7 mouse cellular contexts compared by ENCODE assay signal in genomic region chr11:102437120-102438061, GRCm38 (mm10). TPM values are rescaled to one million over a fixed set of nuclear protein-coding genes. Genes with fewer than 3 reads are reported as not detected.
DNase-seq lines count a peak whose midpoint lies in the region; ATAC-seq lines count a peak whose summit lies in the region.

No protein-coding gene starts in this region.

- WGBS in hindbrain, embryonic 15.5 days = 6% methylated on average over 80 of the region's 87 CpGs

- H3K27me3 ChIP-seq in hindbrain, embryonic 15.5 days = no peaks in the 10 kb centered on the region

- ATAC-seq in frontal cortex, adult (ENCODE audit: low TSS enrichment) = peak; percentile 31; the same call in 1 of the 2 replicates
- ATAC-seq in hindbrain, embryonic 15.5 days (ENCODE audit: low FRiP score, low read depth) = no peak; the same call in 1 of the 2 replicates
- ATAC-seq in megakaryocyte, adult 5-6 weeks (ENCODE audit: poor library complexity, severe bottlenecking) = peak; percentile 43; the same call in 1 of the 2 replicates

- H3K9me3 ChIP-seq in hindbrain, embryonic 15.5 days = no peaks in the 10 kb centered on the region

- H3K4me2 ChIP-seq in hindbrain, embryonic 15.5 days = peak overlapping the region; percentile 51

- H3K27ac ChIP-seq in hindbrain, embryonic 15.5 days (replicated peaks) = 0 out of 2 replicates have a peak overlapping the region, but pooled peaks have one; percentile 25

- intact Hi-C loops in left cerebral cortex, postnatal 25 days (cut with DNase I) = loop anchor here (5.0 kb wide), 1 partner anchor 40 kb away; no protein-coding TSS in a partner anchor

- peaks cover 55% of the 10 kb centered on the region for H3K36me3 ChIP-seq in hindbrain, embryonic 15.5 days

- H3K4me3 ChIP-seq in hindbrain, embryonic 15.5 days = peak overlapping the region; percentile 28

- peak; percentile 65 for DNase-seq in adrenal gland, adult 8-10 months
- DNase-seq in cerebellum, adult 8-10 months = peak; percentile 57
- peak; percentile 80 to 81 for DNase-seq in left cerebral cortex, postnatal 25 days (ENCODE audit: low spot score in 2 of 2)
- peak; percentile 66 for DNase-seq in right cerebral cortex, postnatal 4 days

- H3K4me1 ChIP-seq in hindbrain, embryonic 15.5 days (replicated peaks) = peaks cover 38% of the 10 kb centered on the region

- H3K9ac ChIP-seq in hindbrain, embryonic 15.5 days = peak overlapping the region; percentile 18

RNA-seq across cellular contexts. Expression of gene Grn, which starts 7.3 kb away (rescaled TPM):
- 100 to 1,000 TPM; 171 to 220 (median 202) TPM for total RNA-seq in adrenal gland, adult 8-10 months (2022)
- polyA plus RNA-seq in hindbrain, embryonic 15.5 days (2015; fragmentation: Nextera tagmentation; extraction: Ambion mirVana) = 85.7 and 85.9 TPM in 2 replicates
- total RNA-seq in left cerebral cortex, postnatal 25 days (2021) = 10 to 100 TPM; 58.3 to 71.3 TPM
- total RNA-seq in megakaryocyte, adult 5-6 weeks (2015) = 509 and 566 TPM in 2 replicates
- total RNA-seq in megakaryocyte, adult 5-6 weeks (2017) = 201 and 225 TPM in 2 replicates

RNA-seq across cellular contexts. Expression of gene Fam171a2, which starts 10.1 kb away (rescaled TPM):
- 1 to 10 TPM; 3.8 to 6.2 (median 5.0) TPM for total RNA-seq in adrenal gland, adult 8-10 months (2022)
- 29.3 and 30.7 TPM in 2 replicates for polyA plus RNA-seq in hindbrain, embryonic 15.5 days (2015; fragmentation: Nextera tagmentation; extraction: Ambion mirVana)
- 100 to 1,000 TPM; 108 to 120 TPM for total RNA-seq in left cerebral cortex, postnatal 25 days (2021)
- total RNA-seq in megakaryocyte, adult 5-6 weeks (2015) = 0.09 TPM in 1 of 2 replicates, not detected in the other
- total RNA-seq in megakaryocyte, adult 5-6 weeks (2017) = not detected in 2 replicates

RNA-seq across cellular contexts. Expression of gene Slc25a39, which starts 29.6 kb away (rescaled TPM):
- total RNA-seq in adrenal gland, adult 8-10 months (2022) = 100 to 1,000 TPM; 343 to 469 (median 379) TPM
- 167 and 168 TPM in 2 replicates for polyA plus RNA-seq in hindbrain, embryonic 15.5 days (2015; fragmentation: Nextera tagmentation; extraction: Ambion mirVana)
- 10 to 100 TPM; 58.8 to 64.8 TPM for total RNA-seq in left cerebral cortex, postnatal 25 days (2021)
- total RNA-seq in megakaryocyte, adult 5-6 weeks (2015) = 41.5 and 47.5 TPM in 2 replicates
- total RNA-seq in megakaryocyte, adult 5-6 weeks (2017) = 20.5 and 22.8 TPM in 2 replicates

RNA-seq across cellular contexts. Expression of gene Itga2b, which starts 32.5 kb away (rescaled TPM):
- 1 to 10 TPM; 2.9 to 4.7 (median 4.1) TPM for total RNA-seq in adrenal gland, adult 8-10 months (2022)
- polyA plus RNA-seq in hindbrain, embryonic 15.5 days (2015; fragmentation: Nextera tagmentation; extraction: Ambion mirVana) = 9.5 and 10.1 TPM in 2 replicates
- 1 to 10 TPM; 2.2 to 3.5 TPM for total RNA-seq in left cerebral cortex, postnatal 25 days (2021)
- total RNA-seq in megakaryocyte, adult 5-6 weeks (2015) = 13.2 and 16.0 TPM in 2 replicates
- total RNA-seq in megakaryocyte, adult 5-6 weeks (2017) = 13.2 and 17.9 TPM in 2 replicates

RNA-seq across cellular contexts. Expression of gene Rundc3a, which starts 44.2 kb away (rescaled TPM):
- 10 to 100 TPM; 53.9 to 83.9 (median 77.5) TPM for total RNA-seq in adrenal gland, adult 8-10 months (2022)
- 135 and 149 TPM in 2 replicates for polyA plus RNA-seq in hindbrain, embryonic 15.5 days (2015; fragmentation: Nextera tagmentation; extraction: Ambion mirVana)
- 100 to 1,000 TPM; 441 to 469 TPM for total RNA-seq in left cerebral cortex, postnatal 25 days (2021)
- total RNA-seq in megakaryocyte, adult 5-6 weeks (2015) = not detected in 2 replicates
- total RNA-seq in megakaryocyte, adult 5-6 weeks (2017) = not detected in 2 replicates

Comparison
In these comparisons a context has a peak if more than half of its experiments do, and no peak if none do; other contexts are left out.
1. RNA of gene Fam171a2, which starts 10.1 kb away (total RNA-seq): 108 to 120 TPM in left cerebral cortex, postnatal 25 days; 3.8 to 6.2 TPM in adrenal gland, adult 8-10 months and 0.09 TPM in megakaryocyte, adult 5-6 weeks; every median in the first group is over 10 times any median in the second.
2. RNA of gene Slc25a39, which starts 29.6 kb away (total RNA-seq): 343 to 469 TPM in adrenal gland, adult 8-10 months; 58.8 to 64.8 TPM in left cerebral cortex, postnatal 25 days and 20.5 to 47.5 TPM in megakaryocyte, adult 5-6 weeks; every median in the first group is over 4 times any median in the second.
3. Peak in every context shown above with its lines, with median percentiles within 50 percentile points of each other: DNase-seq.